Mouse (Mus musculus) embryonic facial prominence, embryonic 14.5 days (tissue): ENCODE results near the gene Trim7. TPM values are rescaled to one million over a fixed set of nuclear protein-coding genes. Genes with fewer than 3 reads are reported as not detected.

Source experiments
- ATAC-seq: fragments of 200-750 bp; cut with Nextera tagmentation; 2 replicates; pipeline ENCODE4 v1.8.0; 2017; ENCODE audit warnings: low read depth, moderate number of reproducible peaks, moderate TSS enrichment
- DNase-seq: peaks from one replicate; pipeline ENCODE4 v3.0.0-alpha.2; 2015; ENCODE audit warnings: low spot score
- H3K27ac ChIP-seq: fragments of 300-500 bp; sonication (generic); replicated peaks from 2 replicates; pipeline ENCODE4 v1.5.1; 2014; ENCODE audit warnings: low read depth, mild to moderate bottlenecking, low read length, moderate library complexity
- H3K27me3 ChIP-seq: fragments of 300-500 bp; sonication (generic); replicated peaks from 2 replicates; pipeline ENCODE4 v1.6.1; 2014; ENCODE audit warnings: low read length; ENCODE audit not compliant: control insufficient read depth, insufficient read depth
- H3K36me3 ChIP-seq: fragments of 300-500 bp; sonication (generic); 2 replicates; pipeline ENCODE4 v1.6.1; 2014; ENCODE audit warnings: low read length, mixed read lengths; ENCODE audit not compliant: control insufficient read depth, insufficient read depth
- H3K4me1 ChIP-seq: fragments of 300-500 bp; sonication (generic); 2 replicates; pipeline ENCODE4 v1.6.1; 2014; ENCODE audit warnings: antibody characterized with exemption, low read length; ENCODE audit not compliant: control insufficient read depth, insufficient read depth
- H3K4me2 ChIP-seq: fragments of 300-500 bp; sonication (generic); 2 replicates; pipeline ENCODE4 v1.6.1; 2014; ENCODE audit warnings: low read depth, mild to moderate bottlenecking, low read length, moderate library complexity, mixed read lengths
- H3K4me3 ChIP-seq: fragments of 300-500 bp; sonication (generic); 2 replicates; pipeline ENCODE4 v1.5.1; 2014; ENCODE audit warnings: low read depth, mild to moderate bottlenecking, low read length
- H3K9ac ChIP-seq: fragments of 300-500 bp; sonication (generic); 2 replicates; pipeline ENCODE4 v1.6.1; 2014; ENCODE audit warnings: low read depth, mild to moderate bottlenecking, low read length, moderate library complexity, mixed read lengths
- H3K9me3 ChIP-seq: fragments of 300-500 bp; sonication (generic); 2 replicates; pipeline ENCODE4 v1.6.1; 2016; ENCODE audit warnings: low read length; ENCODE audit not compliant: control insufficient read depth
- WGBS: fragments of 180-500 bp; shearing (Covaris S2); extraction: QIAGEN DNeasy Blood & Tissue Kit; methylation state at CpG from one replicate; pipeline ENCODE4 v1.1.7; 2014; 5-methylcytosine and 5-hydroxymethylcytosine counted together
- polyA plus RNA-seq: library from polyadenylated mRNA; unstranded; fragments of >200 nt; fragmentation: Nextera tagmentation; extraction: Ambion mirVana; gene quantifications from 2 replicates; pipeline ENCODE4 v1.2.1, GENCODE M21; 2014

Gene Trim7
- polyA plus RNA-seq, 1 experiment from 2014 or later, result 1.3 TPM

DNA sequence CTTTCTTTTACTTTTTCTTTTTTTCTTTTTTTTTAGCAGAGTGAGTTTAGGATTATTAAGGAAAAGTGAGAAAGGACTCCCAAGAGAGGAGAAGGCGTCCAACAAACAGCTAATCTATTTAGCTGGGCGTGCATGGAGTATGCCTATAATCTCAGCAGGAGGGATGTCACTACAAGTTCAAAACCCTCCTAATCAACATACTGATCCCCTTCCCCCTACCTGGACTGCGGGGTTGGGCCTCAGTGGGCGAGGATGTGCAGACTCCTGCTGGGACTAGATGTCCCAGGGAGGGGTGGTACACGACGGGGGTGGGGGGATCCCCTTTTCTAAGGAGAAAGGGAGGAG lies 784 bp downstream of the Trim7 start:
- 1% methylated on average over 6 of the region's 6 CpGs for whole genome bisulfite sequencing
- DNase-seq, result no peak
- Histone ChIP-seq H3K9me3 (no peaks in the 10 kb centered on the region), H3K36me3 (no peaks in the 10 kb centered on the region), H3K9ac (peak overlapping the region; percentile 59), H3K4me2 (peak overlapping the region; percentile 64), H3K4me3 (peak overlapping the region; percentile 51), H3K4me1 (peaks cover 13% of the 10 kb centered on the region), H3K27ac (peak overlapping the region; percentile 52), H3K27me3 (peaks cover 13% of the 10 kb centered on the region)
- no peak for ATAC-seq

DNA sequence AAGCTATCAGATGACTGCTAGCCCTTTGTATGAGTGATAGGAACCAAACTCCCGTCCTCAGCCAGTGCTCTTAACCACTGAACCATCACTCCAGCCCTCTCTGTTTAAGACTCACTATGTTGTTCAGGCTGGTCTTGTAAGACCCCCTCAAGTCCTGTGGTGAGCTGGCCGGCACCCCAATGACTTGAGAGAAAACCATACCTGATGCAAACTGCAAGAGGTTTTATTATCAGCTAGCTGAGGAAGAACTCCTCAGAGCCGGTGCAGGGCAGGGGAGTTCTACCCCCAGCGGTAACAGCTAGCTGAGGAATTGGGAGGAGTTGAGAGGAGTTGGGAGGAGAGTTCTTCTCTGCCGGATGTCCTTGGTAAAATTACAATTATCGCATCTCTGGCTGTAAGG lies 2.0 kb downstream of the Trim7 start:
- ATAC-seq (no peak), DNase-seq (no peak)
- Histone ChIP-seq H3K36me3 (no peaks in the 10 kb centered on the region), H3K27ac (no peak overlapping the region), H3K27me3 (peaks cover 13% of the 10 kb centered on the region), H3K4me3 (no peak overlapping the region), H3K9ac (no peak overlapping the region), H3K9me3 (no peaks in the 10 kb centered on the region), H3K4me1 (peaks cover 13% of the 10 kb centered on the region), H3K4me2 (no peak overlapping the region)
- WGBS, result 43% methylated on average over 6 of the region's 6 CpGs

DNA sequence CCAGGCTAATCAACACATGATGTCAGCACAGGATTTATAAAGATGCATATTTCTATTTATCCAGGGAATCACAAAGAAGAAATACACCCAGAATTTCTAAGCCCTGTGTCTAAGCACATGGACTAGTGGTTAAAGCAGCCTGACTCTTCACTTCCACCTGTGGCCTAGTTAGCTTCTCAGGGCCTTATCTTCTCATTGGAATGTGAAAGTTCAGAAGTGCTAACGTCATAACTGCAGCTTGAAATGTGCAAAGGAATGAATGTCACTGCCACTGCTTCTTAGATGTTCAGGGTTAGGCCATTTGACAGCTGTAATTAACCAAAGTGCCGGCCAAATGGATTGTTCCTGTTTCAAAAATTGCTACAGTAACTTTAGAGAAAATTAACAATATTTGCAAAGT lies 4.3 kb downstream of the Trim7 start:
- Histone ChIP-seq H3K27ac (no peak overlapping the region), H3K4me3 (no peak overlapping the region), H3K9me3 (no peaks in the 10 kb centered on the region), H3K36me3 (no peaks in the 10 kb centered on the region), H3K4me2 (no peak overlapping the region), H3K27me3 (no peaks in the 10 kb centered on the region), H3K4me1 (peaks cover 3% of the 10 kb centered on the region; the same call in 1 of the 2 replicates), H3K9ac (no peak overlapping the region)
- ATAC-seq (no peak), DNase-seq (no peak)
- 70% methylated on average over 2 of the region's 2 CpGs for WGBS

DNA sequence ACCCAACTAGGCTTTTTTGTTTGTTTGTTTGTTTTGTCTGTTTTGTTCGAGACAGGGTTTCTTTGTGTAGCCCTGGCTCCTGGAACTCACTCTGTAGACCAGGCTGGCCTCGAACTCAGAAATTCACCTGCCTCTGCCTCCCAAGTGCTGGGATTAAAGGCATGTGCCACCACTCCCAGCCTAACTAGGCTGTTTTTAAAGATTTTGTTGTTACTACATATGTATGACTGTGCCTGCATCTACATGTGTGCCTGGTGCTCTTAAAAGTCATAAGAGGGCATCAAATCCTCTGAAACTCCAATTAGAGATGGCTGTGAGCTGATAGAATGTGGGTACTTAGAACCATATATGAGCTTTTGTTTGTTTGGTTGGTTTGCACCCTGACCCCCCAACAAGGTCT lies 5.3 kb downstream of the Trim7 start:
- no peak for ATAC-seq
- H3K4me3 ChIP-seq, result no peak overlapping the region

DNA sequence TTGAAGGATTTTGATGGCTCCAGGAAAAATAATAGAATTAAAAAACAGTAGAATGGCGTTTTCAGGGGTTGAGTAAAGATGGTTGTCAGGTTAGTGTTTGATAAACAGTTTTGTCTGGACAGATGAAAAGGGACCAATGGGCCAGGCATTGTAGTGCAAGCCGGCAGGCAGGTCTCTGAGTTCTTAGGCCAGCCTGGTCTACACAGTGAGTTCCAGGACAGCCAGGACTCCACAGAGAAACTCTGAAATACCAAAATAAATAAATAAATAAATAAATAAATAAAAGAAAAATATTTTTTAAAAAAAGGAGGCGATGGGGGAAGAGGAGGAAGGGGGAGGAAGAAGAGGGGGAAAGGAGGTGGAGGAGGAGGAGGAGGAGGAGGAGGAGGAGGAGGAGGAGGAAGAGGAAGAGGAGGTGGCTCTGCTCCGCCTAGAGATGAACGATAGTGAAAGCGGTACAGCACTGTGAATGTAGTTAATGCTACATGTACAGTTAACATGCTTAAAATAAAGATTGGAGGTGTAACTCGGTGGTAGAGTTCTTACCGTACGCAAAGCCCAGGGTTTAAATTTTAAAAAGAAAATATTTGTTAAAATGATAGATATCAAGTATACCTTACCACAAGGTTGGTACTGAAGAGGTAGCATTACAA lies 7.3 kb downstream of the Trim7 start:
- DNase-seq, result no peak
- no peak overlapping the region for H3K27ac ChIP-seq
- H3K27me3 ChIP-seq, result no peaks in the 10 kb centered on the region
- H3K9ac ChIP-seq, result 0 out of 2 replicates have a peak overlapping the region, but pooled peaks have one; percentile 69
- peaks cover 3% of the 10 kb centered on the region for H3K4me1 ChIP-seq
- peak overlapping the region; percentile 71 for H3K4me2 ChIP-seq
- H3K4me3 ChIP-seq, result peak overlapping the region; percentile 72
- no peaks in the 10 kb centered on the region for H3K9me3 ChIP-seq
- 0 out of 2 replicates have a peak, but pooled peaks have one; percentile 3 for ATAC-seq
- WGBS, result 34% methylated on average over 9 of the region's 9 CpGs
- no peaks in the 10 kb centered on the region for H3K36me3 ChIP-seq

More for the DNA sequence above, 5.3 kb downstream of the Trim7 start:
- no peak overlapping the region for H3K9ac ChIP-seq
- 64% methylated on average over 2 of the region's 2 CpGs for WGBS
- no peak overlapping the region for H3K4me2 ChIP-seq
- DNase-seq, result no peak
- no peaks in the 10 kb centered on the region for H3K36me3 ChIP-seq
- H3K27ac ChIP-seq, result no peak overlapping the region
- H3K9me3 ChIP-seq, result no peaks in the 10 kb centered on the region
- no peaks in the 10 kb centered on the region for H3K27me3 ChIP-seq
- H3K4me1 ChIP-seq, result peaks cover 3% of the 10 kb centered on the region; the same call in 1 of the 2 replicates

DNA sequence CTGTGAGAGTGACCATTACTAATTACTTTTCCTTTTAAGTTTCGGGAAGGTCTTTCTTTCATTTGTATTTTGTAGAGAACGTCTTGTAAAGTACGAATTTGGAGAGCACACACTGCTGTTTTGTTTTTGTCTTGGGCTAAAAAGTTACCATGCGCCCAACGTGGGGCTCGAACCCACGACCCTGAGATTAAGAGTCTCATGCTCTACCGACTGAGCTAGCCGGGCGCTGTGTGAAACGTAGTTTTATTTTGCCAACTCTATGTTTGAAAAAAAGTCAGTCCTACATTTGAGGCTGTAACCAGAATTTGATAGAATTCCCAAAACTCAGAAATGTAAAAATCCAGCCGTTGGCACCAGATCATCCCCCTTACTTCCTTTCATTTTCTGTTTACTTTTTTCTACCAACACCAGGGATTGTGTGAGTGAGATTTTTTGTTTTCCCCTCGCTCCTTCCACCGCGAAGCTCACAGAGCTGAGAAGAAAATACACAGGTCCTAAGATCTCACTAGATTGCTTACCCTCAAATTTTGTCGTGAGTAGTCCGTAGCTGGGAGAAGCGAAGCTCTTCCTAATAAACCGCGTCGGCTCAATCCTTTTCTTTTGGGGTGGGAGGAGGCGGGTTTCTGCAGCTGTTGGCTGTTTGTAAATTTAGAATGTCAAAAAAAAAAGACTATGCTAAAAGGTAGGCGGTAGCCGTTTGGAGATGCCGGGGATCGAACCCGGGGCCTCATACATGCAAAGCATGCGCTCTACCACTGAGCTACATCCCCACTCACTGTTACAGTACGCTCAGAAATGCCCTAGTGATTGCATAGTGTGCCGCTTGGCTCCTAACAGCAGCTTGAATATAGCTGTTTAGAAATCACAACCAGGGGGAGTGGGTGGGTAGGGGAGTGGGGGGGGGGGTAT lies 8.0 kb downstream of the Trim7 start:
- no peaks in the 10 kb centered on the region for H3K36me3 ChIP-seq
- under 1% methylated on average over 30 of the region's 30 CpGs for WGBS
- ATAC-seq, result peak; percentile 92
- H3K9me3 ChIP-seq, result no peaks in the 10 kb centered on the region
- peaks cover 8% of the 10 kb centered on the region for H3K4me1 ChIP-seq
- H3K4me3 ChIP-seq, result peak overlapping the region; percentile 72
- H3K9ac ChIP-seq, result peak overlapping the region; percentile 69
- H3K27me3 ChIP-seq, result no peaks in the 10 kb centered on the region
- H3K4me2 ChIP-seq, result peak overlapping the region; percentile 71
- DNase-seq, result peak; percentile 93
- peak overlapping the region; percentile 69 for H3K27ac ChIP-seq

DNA sequence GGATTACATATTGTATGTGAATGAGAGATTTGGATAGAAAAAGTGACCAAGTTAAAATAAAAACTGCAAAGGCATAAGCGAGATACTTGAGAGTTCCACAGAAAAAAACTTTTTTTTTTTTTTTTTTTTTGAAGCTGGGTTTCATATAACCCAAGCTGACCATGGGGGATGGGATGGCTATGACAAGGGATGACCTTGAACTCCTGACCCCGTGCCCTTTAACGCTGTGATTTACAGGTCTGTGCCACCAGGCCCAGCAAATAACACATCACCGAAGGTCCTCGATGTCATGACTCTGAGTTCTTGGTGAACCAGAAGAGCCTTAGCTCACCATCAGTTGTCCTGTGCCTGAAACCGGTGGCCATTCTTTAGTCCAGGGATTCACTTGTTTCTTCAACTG lies 10.0 kb downstream of the Trim7 start:
- Histone ChIP-seq H3K36me3 (no peaks in the 10 kb centered on the region), H3K4me2 (no peak overlapping the region), H3K4me1 (peaks cover 8% of the 10 kb centered on the region), H3K9ac (no peak overlapping the region), H3K27ac (no peak overlapping the region), H3K27me3 (no peaks in the 10 kb centered on the region), H3K4me3 (no peak overlapping the region), H3K9me3 (no peaks in the 10 kb centered on the region)
- no peak for ATAC-seq
- no peak for DNase-seq
- 72% methylated on average over 6 of the region's 6 CpGs for WGBS

DNA sequence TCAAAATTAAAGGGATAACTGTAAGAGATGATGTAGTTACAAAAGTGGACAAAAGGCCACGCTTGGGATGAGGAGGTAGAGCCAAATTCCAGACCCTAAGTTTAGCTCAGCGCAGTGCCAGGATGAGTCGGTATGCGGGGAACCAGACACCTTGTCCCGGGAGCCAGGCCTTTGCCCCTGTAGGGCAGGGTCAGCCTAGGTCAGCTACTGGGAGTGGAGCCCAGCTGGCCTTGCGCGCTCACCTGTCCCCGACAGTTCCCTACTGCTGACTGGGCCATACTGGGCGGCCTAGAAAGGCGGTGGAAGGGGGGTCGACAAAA lies 11.0 kb downstream of the Trim7 start:
- H3K4me2 ChIP-seq, result peak overlapping the region; percentile 79
- H3K4me1 ChIP-seq, result peaks cover 8% of the 10 kb centered on the region
- H3K27me3 ChIP-seq, result no peaks in the 10 kb centered on the region
- no peak for ATAC-seq
- H3K27ac ChIP-seq, result no peak overlapping the region
- no peaks in the 10 kb centered on the region for H3K9me3 ChIP-seq
- H3K4me3 ChIP-seq, result peak overlapping the region; percentile 78
- peak overlapping the region; percentile 72 for H3K9ac ChIP-seq
- DNase-seq, result no peak
- 10% methylated on average over 11 of the region's 11 CpGs for WGBS
- H3K36me3 ChIP-seq, result no peaks in the 10 kb centered on the region
